Comparison of ENCODE assay signal across 10 mouse cellular contexts in genomic region chr10:80130403-80131031, GRCm38 (mm10). TPM values are rescaled to one million over a fixed set of nuclear protein-coding genes. Genes with fewer than 3 reads are reported as not detected.
DNase-seq lines count a peak whose midpoint lies in the region; ATAC-seq and TF ChIP-seq lines count a peak whose summit lies in the region.
"Had no signal": no experiment of that assay in that cellular context is flagged by ENCODE, and none has a peak within 500 bp of the region (broad histone marks: within the 10 kb centered on the region; RNA-seq: fewer than 3 reads in every experiment).

No protein-coding gene starts in this region.

- H3K4me2 ChIP-seq in heart, embryonic 13.5 days, result no peak overlapping the region
- H3K4me2 ChIP-seq in embryonic facial prominence, embryonic 12.5 days (replicated peaks), result no peak overlapping the region
- no peak overlapping the region for H3K4me2 ChIP-seq in heart, embryonic 11.5 days

- peaks cover 32% of the 10 kb centered on the region for H3K4me1 ChIP-seq in heart, embryonic 13.5 days
- H3K4me1 ChIP-seq in ES-Bruce4 (ENCODE audit: control insufficient read depth, insufficient read depth, low read length), result no peaks in the 10 kb centered on the region
- H3K4me1 ChIP-seq in embryonic facial prominence, embryonic 12.5 days, result peaks cover 15% of the 10 kb centered on the region
- H3K4me1 ChIP-seq in limb, embryonic 10.5 days, result peaks cover 23% of the 10 kb centered on the region
- peaks cover 19% of the 10 kb centered on the region for H3K4me1 ChIP-seq in heart, embryonic 11.5 days (ENCODE audit: control insufficient read depth, insufficient read depth, low read length)

- 0 out of 2 replicates have a peak, but pooled peaks have one; percentile 11 for TF ChIP-seq EP300 in ES-Bruce4 (IDR thresholded peaks at IDR 0.05; ENCODE audit: insufficient read depth, low read depth, low read length)

- WGBS in heart, embryonic 13.5 days, result 83% methylated on average over 18 of the region's 18 CpGs
- 84% methylated on average over 18 of the region's 18 CpGs for WGBS in embryonic facial prominence, embryonic 12.5 days
- WGBS in limb, embryonic 10.5 days, result 87% methylated on average over 18 of the region's 18 CpGs
- WGBS in heart, embryonic 11.5 days (ENCODE audit: insufficient replicate concordance), result 87% methylated on average over 18 of the region's 18 CpGs

- intact Hi-C loops in heart, postnatal 25 days (cut with DNase I), result no loop called here

- DNase-seq in heart, postnatal 25 days (ENCODE audit: low spot score), result no peak
- DNase-seq in limb, embryonic 10.5 days (ENCODE audit: low spot score), result no peak
- no peak for DNase-seq in urinary bladder, adult 2 months (ENCODE audit: low spot score)
- DNase-seq in right cerebral cortex, postnatal 14 days, result no peak
- DNase-seq: layer of hippocampus, adult 9-11 months had no signal

- H3K4me3 ChIP-seq in heart, embryonic 13.5 days, result no peak overlapping the region
- no peak overlapping the region for H3K4me3 ChIP-seq in ES-Bruce4 (ENCODE audit: low read depth, low read length)
- no peak overlapping the region for H3K4me3 ChIP-seq in embryonic facial prominence, embryonic 12.5 days
- H3K4me3 ChIP-seq in limb, embryonic 10.5 days, result peak overlapping the region; percentile 35
- H3K4me3 ChIP-seq in heart, embryonic 11.5 days (ENCODE audit: low read depth, low read length), result no peak overlapping the region
- H3K4me3 ChIP-seq: embryonic facial prominence, embryonic 15.5 days had no signal

- no peak for TF ChIP-seq CTCF in ES-Bruce4 (IDR thresholded peaks at IDR 0.05; ENCODE audit: low read depth, low read length)

- H3K9ac ChIP-seq in heart, embryonic 13.5 days, result 0 out of 2 replicates have a peak overlapping the region, but pooled peaks have one; percentile 59
- no peak overlapping the region for H3K9ac ChIP-seq in ES-Bruce4 (ENCODE audit: low read depth, poor library complexity, severe bottlenecking)
- H3K9ac ChIP-seq in embryonic facial prominence, embryonic 12.5 days, result no peak overlapping the region
- H3K9ac ChIP-seq in heart, embryonic 11.5 days (ENCODE audit: low read depth, low read length), result no peak overlapping the region
- H3K9ac ChIP-seq: embryonic facial prominence, embryonic 15.5 days had no signal

- no peak for ATAC-seq in heart, embryonic 13.5 days (ENCODE audit: extremely low read depth, insufficient number of reproducible peaks, low FRiP score, low TSS enrichment)
- ATAC-seq in embryonic facial prominence, embryonic 12.5 days (ENCODE audit: insufficient number of reproducible peaks, insufficient read depth, low FRiP score, low TSS enrichment), result no peak
- ATAC-seq in heart, embryonic 11.5 days (replicated peaks; ENCODE audit: insufficient number of reproducible peaks, low FRiP score, low TSS enrichment), result no peak

- peaks cover 18% of the 10 kb centered on the region for H3K27me3 ChIP-seq in heart, embryonic 13.5 days (replicated peaks)
- no peaks in the 10 kb centered on the region for H3K27me3 ChIP-seq in ES-Bruce4 (ENCODE audit: control insufficient read depth, insufficient read depth, low read length, poor library complexity, severe bottlenecking)
- peaks cover 10% of the 10 kb centered on the region for H3K27me3 ChIP-seq in embryonic facial prominence, embryonic 12.5 days
- H3K27me3 ChIP-seq in limb, embryonic 10.5 days (ENCODE audit: low read depth, poor library complexity, severe bottlenecking), result peaks cover 28% of the 10 kb centered on the region
- peaks cover 9% of the 10 kb centered on the region for H3K27me3 ChIP-seq in heart, embryonic 11.5 days (ENCODE audit: control insufficient read depth, insufficient read depth, low read length)
- H3K27me3 ChIP-seq: embryonic facial prominence, embryonic 15.5 days had no signal

- no peak for TF ChIP-seq POLR2A in ES-Bruce4 (IDR thresholded peaks at IDR 0.05; ENCODE audit: insufficient read depth, low read length)

- H3K9me3 ChIP-seq in heart, embryonic 13.5 days, result no peaks in the 10 kb centered on the region
- H3K9me3 ChIP-seq in ES-Bruce4 (replicated peaks; ENCODE audit: control insufficient read depth, insufficient read depth, low read length, poor library complexity, severe bottlenecking), result no peaks in the 10 kb centered on the region
- H3K9me3 ChIP-seq in embryonic facial prominence, embryonic 12.5 days, result no peaks in the 10 kb centered on the region
- no peaks in the 10 kb centered on the region for H3K9me3 ChIP-seq in limb, embryonic 10.5 days (replicated peaks)
- H3K9me3 ChIP-seq in heart, embryonic 11.5 days (replicated peaks; ENCODE audit: control insufficient read depth, low read length), result no peaks in the 10 kb centered on the region
- H3K9me3 ChIP-seq: embryonic facial prominence, embryonic 15.5 days had no signal

- peaks cover 81% of the 10 kb centered on the region for H3K36me3 ChIP-seq in heart, embryonic 13.5 days
- peaks cover 3% of the 10 kb centered on the region; the same call in 1 of the 2 replicates for H3K36me3 ChIP-seq in ES-Bruce4 (ENCODE audit: control insufficient read depth, insufficient read depth, low read length, poor library complexity, severe bottlenecking)
- H3K36me3 ChIP-seq in embryonic facial prominence, embryonic 12.5 days, result peaks cover 91% of the 10 kb centered on the region
- H3K36me3 ChIP-seq in limb, embryonic 10.5 days, result peaks cover 99% of the 10 kb centered on the region
- H3K36me3 ChIP-seq in heart, embryonic 11.5 days (ENCODE audit: control insufficient read depth, insufficient read depth, low read length), result peaks cover 40% of the 10 kb centered on the region

- H3K27ac ChIP-seq in heart, embryonic 13.5 days (replicated peaks), result no peak overlapping the region
- no peak overlapping the region for H3K27ac ChIP-seq in ES-Bruce4 (ENCODE audit: insufficient read depth, low read length)
- H3K27ac ChIP-seq in embryonic facial prominence, embryonic 12.5 days, result 0 out of 2 replicates have a peak overlapping the region, but pooled peaks have one; percentile 23
- no peak overlapping the region for H3K27ac ChIP-seq in limb, embryonic 10.5 days
- no peak overlapping the region for H3K27ac ChIP-seq in heart, embryonic 11.5 days (ENCODE audit: low read depth, low read length)
- H3K27ac ChIP-seq: embryonic facial prominence, embryonic 15.5 days had no signal

RNA-seq across cellular contexts. Expression of gene Atp5d, which starts 7.9 kb away (rescaled TPM):
- 808 and 893 TPM in 2 replicates for polyA plus RNA-seq in heart, embryonic 13.5 days (2015; fragmentation: Nextera tagmentation; extraction: Ambion mirVana)
- 1,000 to 10,000 TPM; 1,252 to 1,264 TPM for total RNA-seq in heart, postnatal 25 days (2021)
- 242 and 255 TPM in 2 replicates for polyA plus RNA-seq in ES-Bruce4 (2011; ENCODE audit: insufficient read depth, insufficient read length, low read depth, missing spikeins)
- polyA plus RNA-seq in embryonic facial prominence, embryonic 12.5 days (2016; fragmentation: Nextera tagmentation; extraction: Ambion mirVana), result 457 and 481 TPM in 2 replicates
- polyA plus RNA-seq in limb, embryonic 10.5 days (2016; fragmentation: Nextera tagmentation; extraction: Ambion mirVana), result 487 and 503 TPM in 2 replicates
- 367 and 372 TPM in 2 replicates for polyA plus RNA-seq in urinary bladder, adult 2 months (2012; rRNA removed)
- 772 and 785 TPM in 2 replicates for polyA plus RNA-seq in heart, embryonic 11.5 days (2014; fragmentation: Nextera tagmentation; extraction: Ambion mirVana)

RNA-seq across cellular contexts. Expression of gene Cbarp, which starts 10.1 kb away (rescaled TPM):
- polyA plus RNA-seq in heart, embryonic 13.5 days (2015; fragmentation: Nextera tagmentation; extraction: Ambion mirVana), result 1.6 and 2.5 TPM in 2 replicates
- 1 to 10 TPM; 2.4 to 3.1 TPM for total RNA-seq in heart, postnatal 25 days (2021)
- 29.8 and 33.4 TPM in 2 replicates for polyA plus RNA-seq in ES-Bruce4 (2011; ENCODE audit: insufficient read depth, insufficient read length, low read depth, missing spikeins)
- polyA plus RNA-seq in embryonic facial prominence, embryonic 12.5 days (2016; fragmentation: Nextera tagmentation; extraction: Ambion mirVana), result 8.4 and 8.5 TPM in 2 replicates
- 3.3 and 4.7 TPM in 2 replicates for polyA plus RNA-seq in limb, embryonic 10.5 days (2016; fragmentation: Nextera tagmentation; extraction: Ambion mirVana)
- 9.2 and 12.2 TPM in 2 replicates for polyA plus RNA-seq in urinary bladder, adult 2 months (2012; rRNA removed)
- 2.5 and 2.7 TPM in 2 replicates for polyA plus RNA-seq in heart, embryonic 11.5 days (2014; fragmentation: Nextera tagmentation; extraction: Ambion mirVana)

RNA-seq across cellular contexts. Expression of gene Stk11, which starts 14.9 kb away (rescaled TPM):
- polyA plus RNA-seq in heart, embryonic 13.5 days (2015; fragmentation: Nextera tagmentation; extraction: Ambion mirVana), result 12.0 and 13.0 TPM in 2 replicates
- 100 to 1,000 TPM; 133 to 138 TPM for total RNA-seq in heart, postnatal 25 days (2021)
- 70.3 and 91.6 TPM in 2 replicates for polyA plus RNA-seq in ES-Bruce4 (2011; ENCODE audit: insufficient read depth, insufficient read length, low read depth, missing spikeins)
- 17.2 and 18.5 TPM in 2 replicates for polyA plus RNA-seq in embryonic facial prominence, embryonic 12.5 days (2016; fragmentation: Nextera tagmentation; extraction: Ambion mirVana)
- polyA plus RNA-seq in limb, embryonic 10.5 days (2016; fragmentation: Nextera tagmentation; extraction: Ambion mirVana), result 16.1 and 17.0 TPM in 2 replicates
- 77.3 and 89.9 TPM in 2 replicates for polyA plus RNA-seq in urinary bladder, adult 2 months (2012; rRNA removed)
- 16.5 and 20.0 TPM in 2 replicates for polyA plus RNA-seq in heart, embryonic 11.5 days (2014; fragmentation: Nextera tagmentation; extraction: Ambion mirVana)

RNA-seq across cellular contexts. Expression of gene Midn, which starts 17.6 kb away (rescaled TPM):
- polyA plus RNA-seq in heart, embryonic 13.5 days (2015; fragmentation: Nextera tagmentation; extraction: Ambion mirVana), result 15.6 and 15.7 TPM in 2 replicates
- 100 to 1,000 TPM in 1 of 2 experiments, 10 to 100 TPM in 1; 92.1 to 120 TPM for total RNA-seq in heart, postnatal 25 days (2021)
- 67.4 and 73.2 TPM in 2 replicates for polyA plus RNA-seq in ES-Bruce4 (2011; ENCODE audit: insufficient read depth, insufficient read length, low read depth, missing spikeins)
- polyA plus RNA-seq in embryonic facial prominence, embryonic 12.5 days (2016; fragmentation: Nextera tagmentation; extraction: Ambion mirVana), result 33.4 and 35.1 TPM in 2 replicates
- polyA plus RNA-seq in limb, embryonic 10.5 days (2016; fragmentation: Nextera tagmentation; extraction: Ambion mirVana), result 26.2 and 27.1 TPM in 2 replicates
- 21.2 and 30.5 TPM in 2 replicates for polyA plus RNA-seq in urinary bladder, adult 2 months (2012; rRNA removed)
- polyA plus RNA-seq in heart, embryonic 11.5 days (2014; fragmentation: Nextera tagmentation; extraction: Ambion mirVana), result 29.5 and 31.9 TPM in 2 replicates

RNA-seq across cellular contexts. Expression of gene Sbno2, which starts 25.1 kb away (rescaled TPM):
- 9.1 and 10.1 TPM in 2 replicates for polyA plus RNA-seq in heart, embryonic 13.5 days (2015; fragmentation: Nextera tagmentation; extraction: Ambion mirVana)
- total RNA-seq in heart, postnatal 25 days (2021), result 10 to 100 TPM; 11.0 to 11.6 TPM
- 36.1 and 37.3 TPM in 2 replicates for polyA plus RNA-seq in ES-Bruce4 (2011; ENCODE audit: insufficient read depth, insufficient read length, low read depth, missing spikeins)
- 15.2 and 16.1 TPM in 2 replicates for polyA plus RNA-seq in embryonic facial prominence, embryonic 12.5 days (2016; fragmentation: Nextera tagmentation; extraction: Ambion mirVana)
- polyA plus RNA-seq in limb, embryonic 10.5 days (2016; fragmentation: Nextera tagmentation; extraction: Ambion mirVana), result 17.1 and 18.4 TPM in 2 replicates
- polyA plus RNA-seq in urinary bladder, adult 2 months (2012; rRNA removed), result 34.0 and 35.4 TPM in 2 replicates
- polyA plus RNA-seq in heart, embryonic 11.5 days (2014; fragmentation: Nextera tagmentation; extraction: Ambion mirVana), result 8.4 and 9.6 TPM in 2 replicates
